Mouse (Mus musculus): Measurements from ENCODE around the gene Amotl1.

DNA sequence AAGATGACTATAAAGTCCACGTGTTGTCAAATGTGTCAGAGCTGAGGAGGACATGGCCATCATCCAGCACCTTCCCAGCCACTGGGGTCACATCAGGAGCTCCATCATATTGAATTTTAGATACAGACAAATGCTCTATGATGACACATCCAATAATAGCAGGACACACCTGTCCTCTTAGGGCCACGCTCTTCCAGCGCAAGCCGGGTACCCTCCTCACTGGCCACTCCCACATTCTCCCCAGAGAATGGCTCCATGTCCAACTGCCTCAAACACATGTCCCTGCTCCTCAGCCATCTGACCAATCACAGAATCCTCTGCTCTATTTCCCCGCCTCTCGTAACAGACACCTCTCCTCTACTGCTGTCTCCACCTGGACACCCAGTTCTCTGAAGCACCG, 54.2 kb downstream of the Amotl1 start:
- no peak for TF ChIP-seq CTCF (IDR thresholded peaks at IDR 0.05; ENCODE audit: insufficient read depth, low read depth, low read length)
- TF ChIP-seq POLR2A (IDR thresholded peaks at IDR 0.05; ENCODE audit: insufficient read depth, low read depth, low read length): no peak
